Mouse (Mus musculus): Measurements from ENCODE around the gene Psme1.
A peak's percentile ranks its signal among the peaks of the same experiment; 100 is the strongest.

Psme1 gene

GRCm38 (mm10) chr14:55603271-55603632, 25.3 kb downstream of the Psme1 start, which contains the start of gene Irf9:
TSS of gene Irf9 (plus strand) at chr14:55603571.
- no peak for DNase-seq

DNA sequence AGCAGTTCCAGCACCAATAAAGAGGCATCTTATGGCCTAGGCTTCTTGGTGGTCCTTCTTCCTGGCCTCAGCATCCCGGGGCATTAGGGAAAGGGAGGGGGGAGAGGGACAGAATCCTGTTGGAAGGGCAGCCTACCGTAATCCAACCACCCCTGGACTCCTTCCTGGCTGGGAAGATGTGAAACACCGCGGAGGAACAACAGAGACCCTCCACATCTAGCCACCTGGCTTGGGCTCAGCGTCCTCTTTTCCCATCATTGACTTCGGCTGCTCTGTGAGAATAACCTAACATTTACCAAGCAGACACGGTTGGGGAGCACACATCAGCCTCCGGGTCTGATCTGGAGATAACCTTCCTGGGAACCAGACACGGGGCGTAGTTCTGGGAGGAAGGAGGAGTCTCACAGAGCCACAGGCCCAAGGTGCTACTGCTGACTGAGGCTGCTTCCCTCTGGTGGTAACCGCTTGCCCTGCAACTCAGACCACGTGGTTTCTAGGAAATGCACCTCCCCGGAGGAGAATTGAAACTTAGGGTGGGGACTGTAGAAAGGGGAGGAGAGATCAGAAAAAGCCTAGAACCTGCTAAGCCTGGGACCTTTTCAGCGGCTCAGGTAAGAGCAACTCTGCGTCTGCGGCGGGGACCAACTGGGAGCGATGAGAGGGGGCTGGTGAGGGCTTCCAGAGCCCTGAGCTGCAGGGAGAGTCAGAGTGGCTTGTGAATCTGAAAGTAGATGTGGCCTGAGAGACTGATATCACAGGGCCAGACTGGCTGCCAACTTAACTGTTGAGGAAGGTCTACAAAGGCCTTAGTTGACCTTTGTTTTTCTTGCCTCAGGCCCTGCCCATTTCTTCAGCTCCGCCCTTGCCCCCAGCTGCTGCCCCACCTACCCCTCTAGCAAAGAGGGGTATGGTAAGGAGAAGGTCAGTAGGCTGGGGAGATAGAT, 26.0 kb downstream of the Psme1 start:
- peak; percentile 94 for DNase-seq

DNA sequence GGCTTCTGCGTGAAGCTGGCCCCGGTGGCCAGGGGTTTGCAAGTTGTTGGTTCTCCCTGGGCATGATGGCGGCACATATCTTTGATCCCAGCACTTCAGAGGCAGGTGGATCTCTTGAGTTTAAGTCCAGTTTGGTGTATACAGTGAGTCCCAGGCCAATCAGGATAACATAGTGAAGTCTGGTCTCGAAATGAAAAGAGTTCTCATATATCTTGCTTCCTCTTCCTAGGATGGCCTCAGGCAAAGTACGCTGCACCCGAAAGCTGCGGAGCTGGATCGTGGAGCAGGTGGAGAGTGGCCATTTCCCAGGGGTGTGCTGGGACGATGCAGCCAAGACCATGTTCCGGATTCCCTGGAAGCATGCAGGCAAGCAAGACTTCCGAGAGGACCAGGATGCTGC, 26.9 kb downstream of the Psme1 start:
- no peak for DNase-seq

- DNase-seq = no peak
Measured at GRCm38 (mm10) chr14:55605743-55606459, 28.0 kb downstream of the Psme1 start.

DNA sequence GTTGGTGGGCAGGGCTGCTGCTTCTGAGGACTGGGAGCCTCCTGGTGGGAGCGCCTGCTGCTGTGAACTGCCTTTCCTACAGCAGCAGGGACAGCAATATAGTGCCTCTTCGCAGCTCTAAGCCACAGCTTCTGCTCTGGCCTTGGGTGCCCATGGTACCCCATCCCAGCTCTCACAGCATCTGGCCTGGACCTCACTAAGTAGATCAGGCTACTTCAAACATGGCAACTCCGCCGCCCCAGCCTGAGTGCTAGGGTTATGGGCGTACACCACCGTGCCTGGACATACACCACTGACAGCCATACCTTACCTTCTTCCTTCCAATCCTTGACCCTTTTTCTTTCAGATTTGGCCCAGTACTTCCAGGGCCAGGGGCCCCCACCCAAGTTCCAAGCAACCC, 30.4 kb downstream of the Psme1 start:
- no peak for DNase-seq

DNA sequence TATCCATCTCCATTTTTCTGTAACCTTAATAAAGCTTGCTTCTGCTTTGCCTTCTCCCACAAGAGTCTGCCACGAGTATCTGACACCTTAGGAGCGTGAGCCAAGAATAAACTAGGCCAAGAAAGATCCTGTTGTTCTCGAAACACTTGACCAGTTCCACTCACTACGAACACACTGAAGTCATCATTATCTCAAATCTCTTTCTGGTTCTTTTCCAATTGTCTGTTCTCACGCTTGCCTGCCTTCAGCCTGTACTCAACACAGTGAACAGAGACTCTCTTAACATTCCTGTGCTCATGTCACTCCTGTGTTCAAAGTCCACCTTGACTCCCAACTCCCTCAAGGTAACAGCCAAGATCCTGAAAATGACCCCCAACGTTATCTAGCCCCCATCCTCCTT, 35.4 kb downstream of the Psme1 start:
- DNase-seq = no peak

DNA sequence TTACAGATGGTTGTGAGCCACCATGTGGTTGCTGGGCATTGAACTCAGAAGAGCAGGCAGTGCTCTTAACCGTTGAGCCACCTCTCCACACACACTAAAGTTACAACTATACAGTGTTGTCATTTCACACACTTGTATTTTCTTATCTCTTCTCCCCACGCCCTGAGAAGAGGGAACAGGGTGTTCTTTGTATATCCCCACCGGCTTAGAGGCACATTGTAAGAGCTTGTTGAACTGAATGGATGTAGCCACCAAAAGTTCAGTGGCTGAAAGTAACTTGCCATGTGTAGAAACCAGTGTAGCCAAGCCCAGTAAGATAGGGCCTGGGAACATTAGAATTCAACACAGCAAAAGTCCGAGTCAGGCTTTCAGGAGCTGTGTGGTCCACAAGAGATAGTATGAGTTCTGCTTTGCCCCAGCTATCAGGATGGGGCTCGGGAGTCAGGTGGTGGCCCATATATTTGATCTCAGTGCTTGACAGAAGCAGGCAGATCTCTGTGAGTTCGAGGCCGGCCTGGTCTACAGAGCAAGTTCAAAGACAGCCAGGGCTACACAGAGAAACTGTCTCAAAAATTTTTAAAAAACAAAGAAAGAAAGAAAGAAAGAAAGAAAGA, 36.7 kb downstream of the Psme1 start:
- DNase-seq = no peak

- no peak for DNase-seq
Measured at GRCm38 (mm10) chr14:55615876-55616275, 38.0 kb downstream of the Psme1 start.

- DNase-seq = no peak
Measured at GRCm38 (mm10) chr14:55616844-55617243, 38.9 kb downstream of the Psme1 start.

- DNase-seq = no peak
Measured at GRCm38 (mm10) chr14:55617822-55618221, 39.9 kb downstream of the Psme1 start, which contains the start of gene Rec8. TSS of gene Rec8 (plus strand) at chr14:55618037.

DNA sequence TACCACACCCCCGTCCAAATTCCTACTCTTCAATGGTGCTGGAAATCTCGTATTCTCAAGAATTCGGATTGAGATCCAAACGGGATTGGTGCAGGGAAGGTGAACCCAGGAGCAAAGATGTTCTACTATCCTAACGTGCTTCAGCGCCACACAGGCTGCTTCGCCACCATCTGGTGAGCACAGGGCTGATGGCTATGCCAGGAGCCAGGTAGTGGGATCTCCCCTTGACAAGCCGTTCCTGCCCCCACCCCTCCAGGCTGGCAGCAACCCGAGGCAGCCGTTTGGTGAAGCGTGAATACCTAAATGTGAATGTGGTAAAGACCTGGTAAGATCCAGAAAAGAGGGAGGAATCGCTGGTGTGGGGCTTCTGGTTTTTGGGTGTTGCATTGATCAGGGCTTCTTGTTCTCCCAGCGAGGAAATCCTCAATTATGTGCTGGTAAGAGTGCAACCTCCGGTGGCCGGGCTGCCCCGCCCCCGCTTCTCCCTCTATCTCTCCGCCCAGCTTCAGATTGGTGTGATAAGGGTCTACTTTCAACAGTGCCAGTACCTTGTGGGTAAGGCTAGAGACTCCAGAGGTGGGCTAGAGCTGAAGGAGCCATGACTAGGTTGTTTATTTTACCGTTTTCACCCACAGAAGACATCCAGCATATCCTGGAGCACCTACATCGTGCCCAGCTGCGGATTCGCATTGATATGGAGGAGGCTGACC, 40.7 kb downstream of the Psme1 start:
- DNase-seq = no peak

- DNase-seq = no peak
Measured at GRCm38 (mm10) chr14:55628077-55628827, 50.3 kb downstream of the Psme1 start.

GRCm38 (mm10) chr14:55629312-55629711, 51.4 kb downstream of the Psme1 start:
- DNase-seq = peak; percentile 76 to 81
